Comparison of ENCODE assay signal across 10 mouse cellular contexts in genomic region chr13:41134901-41135300, GRCm38 (mm10). TPM values are rescaled to one million over a fixed set of nuclear protein-coding genes. Genes with fewer than 3 reads are reported as not detected.
A peak's percentile ranks its signal among the peaks of the same experiment; 100 is the strongest.
DNase-seq lines count a peak whose midpoint lies in the region; ATAC-seq and TF ChIP-seq lines count a peak whose summit lies in the region.
"Had no signal": no experiment of that assay in that cellular context is flagged by ENCODE, and none has a peak within 500 bp of the region (broad histone marks: within the 10 kb centered on the region; RNA-seq: fewer than 3 reads in every experiment).

No protein-coding gene starts in this region.

- peak; percentile 87 for DNase-seq in intestine, embryonic 14.5 days (ENCODE audit: low spot score)
- peak; percentile 6 for DNase-seq in Patski (ENCODE audit: low read depth, low spot score)
- DNase-seq in cerebellum, adult 9-11 months = peak; percentile 21
- DNase-seq in left cerebral cortex, postnatal 10 days (ENCODE audit: extremely low spot score in 1 of 2, low spot score in 2 of 2) = peak; percentile 8 to 64
- peak; percentile 13 to 63 for DNase-seq in thymus, postnatal 10 days (ENCODE audit: low spot score in 2 of 2)

- H3K9me3 ChIP-seq in intestine, embryonic 14.5 days (ENCODE audit: control insufficient read depth, low read length) = no peaks in the 10 kb centered on the region
- H3K9me3 ChIP-seq in intestine, embryonic 16.5 days (ENCODE audit: control insufficient read depth, low read length) = no peaks in the 10 kb centered on the region
- no peaks in the 10 kb centered on the region for H3K9me3 ChIP-seq in heart, embryonic 13.5 days
- H3K9me3 ChIP-seq: embryonic facial prominence, embryonic 13.5 days; midbrain, embryonic 12.5 days had no signal

- in situ Hi-C loops in Patski (cut with MboI; ENCODE audit: low pct_unique_long_range_greater_than_20kb) = loop anchor here (5.0 to 25.0 kb wide), 2 partner anchors 102 to 452 kb away; no protein-coding TSS in a partner anchor

- no peak for ATAC-seq in intestine, embryonic 14.5 days (replicated peaks; ENCODE audit: low FRiP score, low TSS enrichment, low read depth)
- ATAC-seq in intestine, embryonic 16.5 days = no peak
- ATAC-seq in Patski = no peak
- ATAC-seq in heart, embryonic 13.5 days (ENCODE audit: extremely low read depth, insufficient number of reproducible peaks, low FRiP score, low TSS enrichment) = no peak
- peak; percentile 61 for ATAC-seq in neutrophil, adult 5-6 weeks (ENCODE audit: extremely low read depth, insufficient number of reproducible peaks, low FRiP score, poor library complexity, severe bottlenecking)

- WGBS in intestine, embryonic 14.5 days = 12% methylated on average over 6 of the region's 6 CpGs
- 13% methylated on average over 6 of the region's 6 CpGs for WGBS in intestine, embryonic 16.5 days
- WGBS in heart, embryonic 13.5 days = 10% methylated on average over 6 of the region's 6 CpGs

- intact Hi-C loops in left cerebral cortex, postnatal 10 days (cut with DNase I) = loop anchor here (5.0 kb wide), 2 partner anchors 43 to 102 kb away; no protein-coding TSS in a partner anchor

- H3K36me3 ChIP-seq in intestine, embryonic 14.5 days (ENCODE audit: control insufficient read depth, insufficient read depth, low read length) = no peaks in the 10 kb centered on the region
- no peaks in the 10 kb centered on the region for H3K36me3 ChIP-seq in intestine, embryonic 16.5 days (ENCODE audit: control insufficient read depth, insufficient read depth, low read length)
- no peaks in the 10 kb centered on the region for H3K36me3 ChIP-seq in heart, embryonic 13.5 days
- H3K36me3 ChIP-seq: embryonic facial prominence, embryonic 13.5 days; midbrain, embryonic 12.5 days had no signal

- no peak overlapping the region for H3K27ac ChIP-seq in intestine, embryonic 14.5 days (ENCODE audit: low read depth)
- H3K27ac ChIP-seq in intestine, embryonic 16.5 days (ENCODE audit: low read length) = no peak overlapping the region
- no peak overlapping the region for H3K27ac ChIP-seq in heart, embryonic 13.5 days (replicated peaks)
- H3K27ac ChIP-seq: embryonic facial prominence, embryonic 13.5 days; midbrain, embryonic 12.5 days had no signal

- no peak overlapping the region for H3K9ac ChIP-seq in intestine, embryonic 14.5 days (ENCODE audit: low read length)
- H3K9ac ChIP-seq in intestine, embryonic 16.5 days (ENCODE audit: low read depth, low read length) = no peak overlapping the region
- no peak overlapping the region for H3K9ac ChIP-seq in heart, embryonic 13.5 days
- H3K9ac ChIP-seq: embryonic facial prominence, embryonic 13.5 days; midbrain, embryonic 12.5 days had no signal

- CTCF ChIA-PET in Patski (lab: Charles Lee) = interaction anchor here (0.8 to 1.7 kb wide), 4 partner anchors 64 to 505 kb away, joined by 3 read pairs; no protein-coding TSS in a partner anchor

- peak; percentile 85 for TF ChIP-seq CTCF in Patski (IDR thresholded peaks at IDR 0.05)

- no peak overlapping the region for H3K4me3 ChIP-seq in intestine, embryonic 14.5 days (ENCODE audit: low read depth, low read length)
- no peak overlapping the region for H3K4me3 ChIP-seq in intestine, embryonic 16.5 days (ENCODE audit: low read length)
- no peak overlapping the region for H3K4me3 ChIP-seq in heart, embryonic 13.5 days
- H3K4me3 ChIP-seq: embryonic facial prominence, embryonic 13.5 days; midbrain, embryonic 12.5 days had no signal

- no peak overlapping the region for H3K4me2 ChIP-seq in intestine, embryonic 14.5 days (ENCODE audit: low read length)
- H3K4me2 ChIP-seq in intestine, embryonic 16.5 days (ENCODE audit: low read depth, low read length) = no peak overlapping the region
- H3K4me2 ChIP-seq in heart, embryonic 13.5 days = 0 out of 2 replicates have a peak overlapping the region, but pooled peaks have one; percentile 28
- H3K4me2 ChIP-seq: embryonic facial prominence, embryonic 13.5 days; midbrain, embryonic 12.5 days had no signal

- no peaks in the 10 kb centered on the region for H3K4me1 ChIP-seq in intestine, embryonic 14.5 days (replicated peaks; ENCODE audit: control insufficient read depth, insufficient read depth, low read length)
- H3K4me1 ChIP-seq in intestine, embryonic 16.5 days (ENCODE audit: control insufficient read depth, insufficient read depth, low read length) = no peaks in the 10 kb centered on the region; the same call in 1 of the 2 replicates
- H3K4me1 ChIP-seq in heart, embryonic 13.5 days = no peaks in the 10 kb centered on the region
- H3K4me1 ChIP-seq: embryonic facial prominence, embryonic 13.5 days; midbrain, embryonic 12.5 days had no signal

- no peaks in the 10 kb centered on the region for H3K27me3 ChIP-seq in intestine, embryonic 14.5 days (replicated peaks; ENCODE audit: control insufficient read depth, insufficient read depth, low read length)
- no peaks in the 10 kb centered on the region for H3K27me3 ChIP-seq in intestine, embryonic 16.5 days (replicated peaks; ENCODE audit: control insufficient read depth, insufficient read depth, low read length)
- H3K27me3 ChIP-seq in Patski = peaks cover 68% of the 10 kb centered on the region
- no peaks in the 10 kb centered on the region for H3K27me3 ChIP-seq in heart, embryonic 13.5 days (replicated peaks)
- H3K27me3 ChIP-seq: embryonic facial prominence, embryonic 13.5 days; midbrain, embryonic 12.5 days had no signal

- POLR2A ChIA-PET in Patski (lab: Charles Lee) = no interaction called here

RNA-seq across cellular contexts. Expression of gene Sycp2l, which starts 20.8 kb away (rescaled TPM):
- 0.23 and 0.30 TPM in 2 replicates for polyA plus RNA-seq in intestine, embryonic 14.5 days (2014; fragmentation: Nextera tagmentation; extraction: Ambion mirVana)
- 0.16 and 0.18 TPM in 2 replicates for polyA plus RNA-seq in intestine, embryonic 16.5 days (2015; fragmentation: Nextera tagmentation; extraction: Ambion mirVana)
- not detected for polyA plus RNA-seq in Patski (2021)
- 0.17 TPM in 1 of 2 replicates, not detected in the other for polyA plus RNA-seq in heart, embryonic 13.5 days (2015; fragmentation: Nextera tagmentation; extraction: Ambion mirVana)
- total RNA-seq in left cerebral cortex, postnatal 10 days (2021) = under 1 TPM in 1 of 2 experiments, not detected in 1; 0.49 TPM
- total RNA-seq in neutrophil, adult 5-6 weeks (2017) = not detected in 2 replicates
- polyA plus RNA-seq: midbrain, embryonic 12.5 days had no signal

RNA-seq across cellular contexts. Expression of gene Gcm2, which starts 24.1 kb away (rescaled TPM):
- polyA plus RNA-seq in intestine, embryonic 14.5 days (2014; fragmentation: Nextera tagmentation; extraction: Ambion mirVana) = not detected in 2 replicates
- not detected in 2 replicates for polyA plus RNA-seq in intestine, embryonic 16.5 days (2015; fragmentation: Nextera tagmentation; extraction: Ambion mirVana)
- polyA plus RNA-seq in Patski (2021) = not detected
- not detected in 2 replicates for polyA plus RNA-seq in heart, embryonic 13.5 days (2015; fragmentation: Nextera tagmentation; extraction: Ambion mirVana)
- not detected for total RNA-seq in left cerebral cortex, postnatal 10 days (2021)
- total RNA-seq in neutrophil, adult 5-6 weeks (2017) = 0.37 TPM in 1 of 2 replicates, not detected in the other
- polyA plus RNA-seq: embryonic facial prominence, embryonic 13.5 days; midbrain, embryonic 12.5 days had no signal

RNA-seq across cellular contexts. Expression of gene Mak, which starts 55.4 kb away (rescaled TPM):
- 0.26 and 0.39 TPM in 2 replicates for polyA plus RNA-seq in intestine, embryonic 14.5 days (2014; fragmentation: Nextera tagmentation; extraction: Ambion mirVana)
- polyA plus RNA-seq in intestine, embryonic 16.5 days (2015; fragmentation: Nextera tagmentation; extraction: Ambion mirVana) = 0.11 and 0.40 TPM in 2 replicates
- 0.05 TPM for polyA plus RNA-seq in Patski (2021)
- polyA plus RNA-seq in heart, embryonic 13.5 days (2015; fragmentation: Nextera tagmentation; extraction: Ambion mirVana) = 0.10 and 0.27 TPM in 2 replicates
- 1 to 10 TPM; 1.2 to 2.1 TPM for total RNA-seq in left cerebral cortex, postnatal 10 days (2021)
- total RNA-seq in neutrophil, adult 5-6 weeks (2017) = 0.25 TPM in 1 of 2 replicates, not detected in the other

Comparison
In these comparisons a context has a peak if more than half of its experiments do, and no peak if none do; other contexts are left out.
1. DNase-seq: peak in every context shown above with its lines; median percentile 87 in intestine, embryonic 14.5 days; 38 in thymus, postnatal 10 days; 36 in left cerebral cortex, postnatal 10 days; 21 in cerebellum, adult 9-11 months; 6 in Patski.